Mouse (Mus musculus): ENCODE data around the gene Dpy19l3.

The Dpy19l3 gene

GRCm38 (mm10) chr7:35657829-35658228, 96.4 kb downstream of the Dpy19l3 start:
- in situ Hi-C loops (cut with MboI; ENCODE audit: low pct_unique_long_range_greater_than_20kb in 1 of 2, low sequenced_read_pairs in 2 of 2, unreplicated experiment in 1 of 2), result no loop called here

- in situ Hi-C loops (cut with MboI; ENCODE audit: low pct_unique_long_range_greater_than_20kb in 1 of 2, low sequenced_read_pairs in 2 of 2, unreplicated experiment in 1 of 2), result no loop called here
These were observed 102.5 kb downstream of the Dpy19l3 start for GRCm38 (mm10) chr7:35651583-35652270.

GRCm38 (mm10) chr7:35650716-35651410, 103.4 kb downstream of the Dpy19l3 start:
- in situ Hi-C loops (cut with MboI; ENCODE audit: low pct_unique_long_range_greater_than_20kb in 1 of 2, low sequenced_read_pairs in 2 of 2, unreplicated experiment in 1 of 2), result no loop called here

GRCm38 (mm10) chr7:35649071-35649470, 105.2 kb downstream of the Dpy19l3 start:
- in situ Hi-C loops (cut with MboI; ENCODE audit: low pct_unique_long_range_greater_than_20kb in 1 of 2, low sequenced_read_pairs in 2 of 2, unreplicated experiment in 1 of 2), result no loop called here

GRCm38 (mm10) chr7:35648239-35649069, 105.8 kb downstream of the Dpy19l3 start:
- in situ Hi-C loops (cut with MboI; ENCODE audit: low pct_unique_long_range_greater_than_20kb in 1 of 2, low sequenced_read_pairs in 2 of 2, unreplicated experiment in 1 of 2), result no loop called here

- in situ Hi-C loops (cut with MboI; ENCODE audit: low pct_unique_long_range_greater_than_20kb in 1 of 2, low sequenced_read_pairs in 2 of 2, unreplicated experiment in 1 of 2), result no loop called here
These were observed 107.1 kb downstream of the Dpy19l3 start, which contains the start of gene Pdcd5 for GRCm38 (mm10) chr7:35647101-35647698. Pdcd5 (minus strand) TSS chr7:35647521.

- in situ Hi-C loops (cut with MboI; ENCODE audit: low pct_unique_long_range_greater_than_20kb in 1 of 2, low sequenced_read_pairs in 2 of 2, unreplicated experiment in 1 of 2), result no loop called here
These were observed 107.8 kb downstream of the Dpy19l3 start for GRCm38 (mm10) chr7:35646317-35647081.

- in situ Hi-C loops (cut with MboI; ENCODE audit: low pct_unique_long_range_greater_than_20kb in 1 of 2, low sequenced_read_pairs in 2 of 2, unreplicated experiment in 1 of 2), result no loop called here
These were observed 114.2 kb downstream of the Dpy19l3 start for GRCm38 (mm10) chr7:35640072-35640471.

GRCm38 (mm10) chr7:35636874-35637273, 117.4 kb downstream of the Dpy19l3 start:
- in situ Hi-C loops (cut with MboI; ENCODE audit: low pct_unique_long_range_greater_than_20kb in 1 of 2, low sequenced_read_pairs in 2 of 2, unreplicated experiment in 1 of 2), result no loop called here

- in situ Hi-C loops (cut with MboI; ENCODE audit: low pct_unique_long_range_greater_than_20kb in 1 of 2, low sequenced_read_pairs in 2 of 2, unreplicated experiment in 1 of 2), result no loop called here
These were observed 118.0 kb downstream of the Dpy19l3 start for GRCm38 (mm10) chr7:35636229-35636628.
